Mouse (Mus musculus) limb, embryonic 13.5 days (tissue): ENCODE results near the gene Zfhx2. TPM values are rescaled to one million over a fixed set of nuclear protein-coding genes. Genes with fewer than 3 reads are reported as not detected.
A peak's percentile ranks its signal among the peaks of the same experiment; 100 is the strongest.

Experiments
- ATAC-seq: fragments of 200-750 bp; cut with Nextera tagmentation; 2 replicates; pipeline ENCODE4 v1.8.0; 2017; ENCODE audit warnings: low read depth, moderate number of reproducible peaks, moderate TSS enrichment; ENCODE audit not compliant: low FRiP score
- H3K27ac ChIP-seq: fragments of 300-500 bp; sonication (generic); 2 replicates; pipeline ENCODE4 v1.5.1; 2015; ENCODE audit warnings: inconsistent platforms, mild to moderate bottlenecking, moderate library complexity
- H3K27me3 ChIP-seq: fragments of 300-500 bp; sonication (generic); 2 replicates; pipeline ENCODE4 v1.6.1; 2015; ENCODE audit warnings: mild to moderate bottlenecking, inconsistent platforms
- H3K36me3 ChIP-seq: fragments of 300-500 bp; sonication (generic); 2 replicates; pipeline ENCODE4 v1.6.1; 2015; ENCODE audit warnings: inconsistent platforms, mild to moderate bottlenecking, moderate library complexity
- H3K4me1 ChIP-seq: fragments of 300-500 bp; sonication (generic); 2 replicates; pipeline ENCODE4 v1.6.1; 2015; ENCODE audit warnings: inconsistent platforms
- H3K4me2 ChIP-seq: fragments of 300-500 bp; sonication (generic); replicated peaks from 2 replicates; pipeline ENCODE4 v1.6.1; 2015; ENCODE audit warnings: inconsistent platforms, mild to moderate bottlenecking, moderate library complexity
- H3K4me3 ChIP-seq: fragments of 300-500 bp; sonication (generic); 2 replicates; pipeline ENCODE4 v1.5.1; 2015; ENCODE audit warnings: moderate library complexity, mild to moderate bottlenecking, inconsistent platforms
- H3K9ac ChIP-seq: fragments of 300-500 bp; sonication (generic); 2 replicates; pipeline ENCODE4 v1.6.1; 2015; ENCODE audit warnings: mild to moderate bottlenecking, inconsistent platforms
- H3K9me3 ChIP-seq: fragments of 300-500 bp; sonication (generic); 2 replicates; pipeline ENCODE4 v1.6.1; 2016; ENCODE audit warnings: inconsistent platforms
- WGBS: fragments of 180-500 bp; shearing (Covaris S2); methylation state at CpG from one replicate; pipeline ENCODE4 v1.1.7; 2015; 5-methylcytosine and 5-hydroxymethylcytosine counted together
- polyA plus RNA-seq: library from polyadenylated mRNA; unstranded; fragments of >200 nt; fragmentation: Nextera tagmentation; extraction: Ambion mirVana; gene quantifications from 2 replicates; pipeline ENCODE4 v1.2.1, GENCODE M21; 2015

Zfhx2 gene
- polyA plus RNA-seq, 1 experiment from 2014 or later = 6.2 TPM

GRCm38 (mm10) chr14:55024236-55024635 is 67.9 kb downstream of the Zfhx2 start:
- Histone ChIP-seq H3K4me2 (no peak overlapping the region), H3K9ac (no peak overlapping the region), H3K36me3 (peaks cover 59% of the 10 kb centered on the region), H3K4me3 (no peak overlapping the region), H3K27me3 (no peaks in the 10 kb centered on the region), H3K9me3 (no peaks in the 10 kb centered on the region), H3K4me1 (peaks cover 20% of the 10 kb centered on the region), H3K27ac (no peak overlapping the region)
- no peak for ATAC-seq
- WGBS = 60% methylated on average over 7 of the region's 7 CpGs

DNA sequence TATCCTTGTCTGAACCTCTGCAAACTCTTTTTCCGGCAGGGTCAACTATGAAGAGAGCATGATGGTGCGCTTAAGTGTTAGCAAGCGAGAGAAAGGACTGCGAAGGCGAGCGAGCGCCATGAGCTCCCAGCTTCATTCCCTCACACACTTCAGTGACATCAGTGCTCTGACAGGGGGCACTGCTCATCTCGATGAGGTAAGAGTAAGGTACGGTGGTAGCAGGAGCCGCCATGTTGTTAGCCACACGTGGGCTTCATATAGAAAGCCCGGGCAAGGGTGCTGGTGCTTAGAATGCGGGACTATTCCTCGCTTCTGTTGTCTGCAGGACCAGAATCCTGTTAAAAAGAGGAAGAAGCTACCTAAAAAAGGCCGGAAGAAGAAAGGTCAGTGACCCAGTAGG is 69.1 kb downstream of the Zfhx2 start:
- H3K4me3 ChIP-seq = no peak overlapping the region
- H3K27ac ChIP-seq = no peak overlapping the region
- peaks cover 63% of the 10 kb centered on the region for H3K36me3 ChIP-seq
- no peak overlapping the region for H3K4me2 ChIP-seq
- H3K4me1 ChIP-seq = peaks cover 8% of the 10 kb centered on the region
- no peaks in the 10 kb centered on the region for H3K27me3 ChIP-seq
- no peak overlapping the region for H3K9ac ChIP-seq
- no peak for ATAC-seq
- H3K9me3 ChIP-seq = no peaks in the 10 kb centered on the region
- 94% methylated on average over 15 of the region's 15 CpGs for WGBS

GRCm38 (mm10) chr14:55020394-55020793 is 71.7 kb downstream of the Zfhx2 start:
- 91% methylated on average over 9 of the region's 9 CpGs for WGBS
- H3K27ac ChIP-seq = no peak overlapping the region
- H3K36me3 ChIP-seq = peaks cover 69% of the 10 kb centered on the region

DNA sequence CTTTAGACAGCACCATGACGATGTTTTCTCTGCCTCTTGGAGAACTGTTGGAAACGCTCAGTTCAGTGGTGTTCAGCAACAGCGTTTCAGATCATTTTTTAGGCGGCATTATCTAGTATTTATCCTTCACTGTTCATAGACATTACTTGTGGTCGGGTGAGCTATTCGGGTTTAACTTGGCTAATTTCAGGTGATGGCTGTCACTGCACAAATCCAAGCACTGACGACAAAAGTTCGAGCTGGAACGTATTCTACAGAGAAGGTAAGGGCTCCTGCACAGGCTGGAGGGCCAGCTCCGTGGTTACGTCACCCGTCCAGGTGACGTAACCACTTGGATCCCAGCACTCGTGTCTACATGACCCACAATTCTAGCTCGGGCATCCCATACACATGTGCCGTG is 75.2 kb downstream of the Zfhx2 start:
- no peak overlapping the region for H3K4me2 ChIP-seq
- H3K4me1 ChIP-seq = peaks cover 11% of the 10 kb centered on the region
- H3K27ac ChIP-seq = no peak overlapping the region
- 92% methylated on average over 16 of the region's 16 CpGs for WGBS
- no peak overlapping the region for H3K4me3 ChIP-seq
- no peak for ATAC-seq
- no peaks in the 10 kb centered on the region for H3K9me3 ChIP-seq
- H3K9ac ChIP-seq = no peak overlapping the region
- H3K27me3 ChIP-seq = no peaks in the 10 kb centered on the region
- H3K36me3 ChIP-seq = peaks cover 36% of the 10 kb centered on the region

More at GRCm38 (mm10) chr14:55020394-55020793, 71.7 kb downstream of the Zfhx2 start:
- H3K9me3 ChIP-seq = no peaks in the 10 kb centered on the region
- H3K9ac ChIP-seq = no peak overlapping the region
- H3K27me3 ChIP-seq = no peaks in the 10 kb centered on the region
- ATAC-seq = no peak
- H3K4me2 ChIP-seq = no peak overlapping the region
- no peak overlapping the region for H3K4me3 ChIP-seq
- H3K4me1 ChIP-seq = peaks cover 11% of the 10 kb centered on the region

- peak overlapping the region; percentile 82 for H3K4me3 ChIP-seq
- ATAC-seq = no peak
- H3K9ac ChIP-seq = peak overlapping the region; percentile 81
- H3K27me3 ChIP-seq = no peaks in the 10 kb centered on the region
- H3K4me1 ChIP-seq = peaks cover 11% of the 10 kb centered on the region
- H3K27ac ChIP-seq = peak overlapping the region; percentile 65; the same call in 1 of the 2 replicates
- no peaks in the 10 kb centered on the region for H3K9me3 ChIP-seq
- peaks cover 25% of the 10 kb centered on the region for H3K36me3 ChIP-seq
- under 1% methylated on average over 17 of the region's 17 CpGs for WGBS
- peak overlapping the region; percentile 71 for H3K4me2 ChIP-seq
These were observed 76.4 kb downstream of the Zfhx2 start for GRCm38 (mm10) chr14:55015767-55016111.

DNA sequence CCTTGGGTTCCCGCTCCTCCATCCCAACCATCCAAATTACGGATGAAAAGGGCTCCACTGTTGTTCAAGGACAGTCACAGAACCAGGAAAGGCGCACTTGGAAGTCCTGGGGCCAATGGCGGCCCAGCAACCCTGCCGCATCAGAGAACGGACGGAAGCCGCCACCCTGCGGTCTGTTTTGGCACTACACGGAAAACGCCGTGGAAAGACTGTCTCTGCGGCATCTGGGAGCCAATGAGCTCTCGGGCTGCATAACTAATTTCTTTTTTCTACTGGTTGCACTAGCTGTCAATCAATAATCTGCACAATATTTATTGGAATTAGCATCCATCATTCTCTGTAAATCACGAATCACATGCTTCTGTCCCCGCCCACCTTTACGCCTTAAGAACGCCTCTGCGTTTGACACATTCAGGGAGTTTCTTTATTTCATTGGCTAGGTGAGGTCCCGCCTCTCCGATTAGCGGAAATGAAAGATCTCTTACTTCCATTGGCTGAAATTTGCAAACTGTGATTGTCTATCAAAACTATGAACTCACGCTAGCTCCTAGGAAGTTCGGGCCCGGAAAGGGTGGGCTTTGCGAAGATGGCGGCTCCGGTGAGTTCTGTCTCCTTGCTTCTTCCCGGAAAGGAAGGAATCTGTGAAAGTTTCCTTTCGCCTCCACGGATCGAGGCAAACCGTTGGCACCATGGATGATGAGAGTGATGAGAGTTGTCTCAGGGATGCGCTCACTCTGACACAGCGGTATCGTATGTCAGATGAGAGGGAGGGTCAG is 76.9 kb downstream of the Zfhx2 start, which contains the start of gene Ngdn:
Gene Ngdn (plus strand): TSS at position 464 of the 776 bp plus-strand sequence.
- WGBS = under 1% methylated on average over 36 of the region's 36 CpGs
- peaks cover 19% of the 10 kb centered on the region for H3K36me3 ChIP-seq
- H3K27me3 ChIP-seq = no peaks in the 10 kb centered on the region
- ATAC-seq = peak; percentile 96
- H3K9me3 ChIP-seq = no peaks in the 10 kb centered on the region
- peak within 1 kb of the TSS; percentile 81 for H3K9ac ChIP-seq
- H3K27ac ChIP-seq = peak within 1 kb of the TSS; percentile 94
- peaks cover 11% of the 10 kb centered on the region for H3K4me1 ChIP-seq
- peak within 1 kb of the TSS; percentile 71 for H3K4me2 ChIP-seq
- peak within 1 kb of the TSS; percentile 82 for H3K4me3 ChIP-seq

GRCm38 (mm10) chr14:55014591-55014990 is 77.5 kb downstream of the Zfhx2 start:
- peak overlapping the region; percentile 70 for H3K4me2 ChIP-seq
- ATAC-seq = peak; percentile 45
- WGBS = under 1% methylated on average over 27 of the region's 27 CpGs
- H3K9me3 ChIP-seq = no peaks in the 10 kb centered on the region
- peak overlapping the region; percentile 94 for H3K27ac ChIP-seq
- H3K36me3 ChIP-seq = peaks cover 16% of the 10 kb centered on the region
- peaks cover 11% of the 10 kb centered on the region for H3K4me1 ChIP-seq
- peak overlapping the region; percentile 53 for H3K4me3 ChIP-seq
- no peaks in the 10 kb centered on the region for H3K27me3 ChIP-seq
- H3K9ac ChIP-seq = peak overlapping the region; percentile 77

DNA sequence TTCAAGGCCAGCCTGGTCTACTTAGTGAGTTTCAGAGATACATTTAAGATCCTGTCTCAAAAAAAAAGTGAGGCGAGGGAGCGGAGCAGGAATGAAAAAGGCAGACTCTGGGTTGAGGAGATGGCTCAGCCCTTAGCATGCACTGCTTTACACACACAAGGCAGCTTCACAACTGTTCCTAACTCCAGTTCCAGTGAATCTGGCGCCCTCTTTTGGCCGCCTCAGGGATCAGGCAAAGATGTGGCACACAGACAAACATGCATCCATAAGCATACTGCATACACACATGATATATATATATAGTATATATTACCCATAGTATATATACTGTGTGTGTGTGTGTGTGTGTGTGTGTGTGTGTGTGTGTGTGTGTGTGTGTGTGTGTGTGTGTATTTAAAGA is 81.0 kb downstream of the Zfhx2 start:
- H3K4me2 ChIP-seq = no peak overlapping the region
- ATAC-seq = no peak
- no peaks in the 10 kb centered on the region for H3K36me3 ChIP-seq
- H3K27me3 ChIP-seq = no peaks in the 10 kb centered on the region
- H3K9me3 ChIP-seq = no peaks in the 10 kb centered on the region
- H3K27ac ChIP-seq = no peak overlapping the region
- H3K9ac ChIP-seq = no peak overlapping the region
- 57% methylated on average over 4 of the region's 4 CpGs for WGBS
- H3K4me1 ChIP-seq = 0 out of 2 replicates have a peak, but pooled peaks cover 2% of the 10 kb centered on the region
- H3K4me3 ChIP-seq = no peak overlapping the region

Other genes starting within 250 kb of the Zfhx2 start
- gene Homez, start 221.4 kb downstream of the Zfhx2 start, polyA plus RNA-seq = 8.9 and 12.7 TPM in 2 replicates
- 0.60 and 1.6 TPM in 2 replicates for gene Ppp1r3e, start 214.8 kb downstream of the Zfhx2 start, polyA plus RNA-seq
- gene Bcl2l2, start 208.9 kb downstream of the Zfhx2 start, polyA plus RNA-seq = 4.0 and 4.4 TPM in 2 replicates
- gene Gm20521, start 208.9 kb downstream of the Zfhx2 start, polyA plus RNA-seq = 0.13 and 0.42 TPM in 2 replicates
- gene Pabpn1, start 199.8 kb downstream of the Zfhx2 start, polyA plus RNA-seq = 139 TPM in 2 replicates
- gene Slc22a17, start 179.2 kb downstream of the Zfhx2 start, polyA plus RNA-seq = 79.1 and 86.2 TPM in 2 replicates
- gene Efs, start 166.2 kb downstream of the Zfhx2 start, polyA plus RNA-seq = 46.7 and 50.4 TPM in 2 replicates
- 0.24 and 0.27 TPM in 2 replicates for gene Il25, start 159.6 kb downstream of the Zfhx2 start, polyA plus RNA-seq
- 16.1 and 17.6 TPM in 2 replicates for gene Cmtm5, start 156.1 kb downstream of the Zfhx2 start, polyA plus RNA-seq
- 1.9 and 2.2 TPM in 2 replicates for gene Myh6, start 125.4 kb downstream of the Zfhx2 start, polyA plus RNA-seq
- not detected in 2 replicates for gene Gm17428, start 115.4 kb downstream of the Zfhx2 start, polyA plus RNA-seq
- 23.8 and 24.9 TPM in 2 replicates for gene Myh7, start 97.7 kb downstream of the Zfhx2 start, polyA plus RNA-seq
- 86.3 and 88.1 TPM in 2 replicates for gene Ngdn, start 76.9 kb downstream of the Zfhx2 start, polyA plus RNA-seq
- gene Thtpa, start 2.5 kb upstream of the Zfhx2 start, polyA plus RNA-seq = 22.9 and 24.5 TPM in 2 replicates
- 13.1 and 13.7 TPM in 2 replicates for gene Ap1g2, start 14.3 kb upstream of the Zfhx2 start, polyA plus RNA-seq
- 1.9 and 2.2 TPM in 2 replicates for gene Jph4, start 24.6 kb upstream of the Zfhx2 start, polyA plus RNA-seq
- gene Dhrs2, start 129.7 kb upstream of the Zfhx2 start, polyA plus RNA-seq = 0.67 and 1.3 TPM in 2 replicates